Mouse (Mus musculus) liver, embryonic 16.5 days (tissue): ENCODE data around the gene Gm20390. TPM values are rescaled to one million over a fixed set of nuclear protein-coding genes. Genes with fewer than 3 reads are reported as not detected.

ENCODE experiments used
- ATAC-seq: fragments of 200-750 bp; cut with Nextera tagmentation; 2 replicates; pipeline ENCODE4 v1.8.0; 2017; ENCODE audit warnings: low read depth, mild to moderate bottlenecking, moderate number of reproducible peaks, moderate library complexity
- H3K27ac ChIP-seq: fragments of 300-500 bp; sonication (generic); 2 replicates; pipeline ENCODE4 v1.5.1; 2014; ENCODE audit warnings: mild to moderate bottlenecking, low read length
- H3K27me3 ChIP-seq: fragments of 300-500 bp; sonication (generic); 2 replicates; pipeline ENCODE4 v1.6.1; 2014; ENCODE audit warnings: low read depth, low read length, mixed read lengths; ENCODE audit not compliant: control insufficient read depth, insufficient read depth
- H3K36me3 ChIP-seq: fragments of 300-500 bp; sonication (generic); 2 replicates; pipeline ENCODE4 v1.6.1; 2014; ENCODE audit warnings: mild to moderate bottlenecking; ENCODE audit not compliant: control insufficient read depth, insufficient read depth
- H3K4me1 ChIP-seq: fragments of 300-500 bp; sonication (generic); 2 replicates; pipeline ENCODE4 v1.6.1; 2014; ENCODE audit warnings: low read depth, low read length, mixed read lengths; ENCODE audit not compliant: control insufficient read depth
- H3K4me2 ChIP-seq: fragments of 300-500 bp; sonication (generic); 2 replicates; pipeline ENCODE4 v1.6.1; 2014; ENCODE audit warnings: low read depth, low read length, mixed read lengths
- H3K4me3 ChIP-seq: fragments of 300-500 bp; sonication (generic); 2 replicates; pipeline ENCODE4 v1.5.1; 2014; ENCODE audit warnings: low read depth, mild to moderate bottlenecking, low read length
- H3K9ac ChIP-seq: fragments of 300-500 bp; sonication (generic); 2 replicates; pipeline ENCODE4 v1.6.1; 2014; ENCODE audit warnings: low read depth, low read length
- H3K9me3 ChIP-seq: fragments of 300-500 bp; sonication (generic); replicated peaks from 2 replicates; pipeline ENCODE4 v1.6.1; 2016; ENCODE audit warnings: low read length; ENCODE audit not compliant: control insufficient read depth
- WGBS: fragments of 180-500 bp; shearing (Covaris S2); extraction: QIAGEN DNeasy Blood & Tissue Kit; methylation state at CpG from one replicate; pipeline ENCODE4 v1.1.7; 2014; ENCODE audit not compliant: insufficient replicate concordance; 5-methylcytosine and 5-hydroxymethylcytosine counted together
- polyA plus RNA-seq: library from polyadenylated mRNA; unstranded; fragments of >200 nt; fragmentation: Nextera tagmentation; extraction: Ambion mirVana; gene quantifications from 2 replicates; pipeline ENCODE4 v1.2.1, GENCODE M21; 2015

Gm20390 gene
- polyA plus RNA-seq, 1 experiment from 2014 or later: 183 TPM

GRCm38 (mm10) chr11:93988328-93989062, 20.4 kb upstream of the Gm20390 start:
- H3K36me3 ChIP-seq: no peaks in the 10 kb centered on the region
- ATAC-seq: no peak
- no peak overlapping the region for H3K9ac ChIP-seq
- H3K4me2 ChIP-seq: no peak overlapping the region
- H3K9me3 ChIP-seq: no peaks in the 10 kb centered on the region
- no peak overlapping the region for H3K4me3 ChIP-seq
- peaks cover 6% of the 10 kb centered on the region for H3K4me1 ChIP-seq
- H3K27me3 ChIP-seq: no peaks in the 10 kb centered on the region
- H3K27ac ChIP-seq: peak overlapping the region; percentile 37
- 47% methylated on average over 12 of the region's 12 CpGs for WGBS

DNA sequence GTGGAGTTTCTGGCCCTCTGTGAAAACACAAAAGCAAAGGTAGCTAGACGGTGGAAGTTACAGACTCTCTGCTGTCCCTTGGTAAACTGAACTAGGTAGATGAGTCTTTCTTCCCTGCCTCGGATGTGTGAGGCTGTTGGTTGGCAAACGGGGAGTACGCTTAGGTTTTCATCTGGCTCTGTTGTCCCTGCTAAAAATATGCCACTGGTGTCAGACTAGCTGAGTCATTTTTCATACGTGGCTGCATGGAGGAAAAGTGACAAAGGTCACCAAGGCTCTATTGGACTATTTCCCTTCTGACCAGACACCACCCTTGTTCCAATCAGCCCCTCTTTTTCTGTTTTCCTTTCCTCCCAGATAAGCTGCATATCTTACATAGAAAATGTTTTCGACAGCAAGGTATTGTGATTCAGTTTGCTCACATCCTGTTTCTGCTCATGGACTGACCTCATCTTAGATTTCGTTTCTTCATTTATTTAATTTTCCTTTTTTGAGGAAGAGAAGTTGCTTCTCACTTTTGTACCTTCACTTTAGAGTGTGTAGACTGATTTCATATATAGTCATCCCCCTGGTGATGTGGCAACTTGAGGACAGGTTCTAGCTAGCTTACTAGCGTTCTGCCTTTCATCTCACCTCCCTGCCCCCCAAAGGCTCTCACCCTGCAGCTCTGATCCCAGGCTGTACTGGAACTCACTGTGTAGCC, 19.7 kb upstream of the Gm20390 start:
- Histone ChIP-seq H3K4me2 (no peak overlapping the region), H3K27ac (peak overlapping the region; percentile 37), H3K27me3 (no peaks in the 10 kb centered on the region), H3K9me3 (no peaks in the 10 kb centered on the region), H3K4me3 (no peak overlapping the region), H3K36me3 (no peaks in the 10 kb centered on the region), H3K9ac (no peak overlapping the region), H3K4me1 (peaks cover 6% of the 10 kb centered on the region)
- 25% methylated on average over 8 of the region's 8 CpGs for WGBS
- ATAC-seq: peak; percentile 30; the same call in 1 of the 2 replicates

DNA sequence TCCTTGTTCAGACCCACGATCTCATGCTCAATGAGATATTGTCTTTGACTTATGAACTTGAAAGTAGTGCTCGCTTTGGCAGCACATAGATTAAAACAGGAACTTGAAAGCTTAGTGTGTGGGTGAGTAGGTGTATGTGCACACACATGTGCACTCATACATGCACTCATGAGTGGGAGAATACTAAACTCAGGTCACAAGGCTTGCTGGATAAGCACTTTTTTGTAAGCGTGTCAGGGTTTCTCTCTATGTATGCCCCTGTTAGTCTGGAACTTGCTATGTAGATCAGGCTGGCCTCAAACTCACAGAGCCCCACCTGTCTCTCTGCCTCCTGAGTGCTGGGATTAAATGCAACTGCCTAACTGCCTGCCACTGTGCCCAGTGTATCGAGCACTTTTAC, 18.9 kb upstream of the Gm20390 start:
- H3K4me1 ChIP-seq: peaks cover 6% of the 10 kb centered on the region
- H3K27me3 ChIP-seq: no peaks in the 10 kb centered on the region
- no peaks in the 10 kb centered on the region for H3K36me3 ChIP-seq
- no peak for ATAC-seq
- no peaks in the 10 kb centered on the region for H3K9me3 ChIP-seq
- 64% methylated on average over 4 of the region's 4 CpGs for WGBS
- H3K4me2 ChIP-seq: no peak overlapping the region
- no peak overlapping the region for H3K4me3 ChIP-seq
- H3K27ac ChIP-seq: no peak overlapping the region
- H3K9ac ChIP-seq: no peak overlapping the region

DNA sequence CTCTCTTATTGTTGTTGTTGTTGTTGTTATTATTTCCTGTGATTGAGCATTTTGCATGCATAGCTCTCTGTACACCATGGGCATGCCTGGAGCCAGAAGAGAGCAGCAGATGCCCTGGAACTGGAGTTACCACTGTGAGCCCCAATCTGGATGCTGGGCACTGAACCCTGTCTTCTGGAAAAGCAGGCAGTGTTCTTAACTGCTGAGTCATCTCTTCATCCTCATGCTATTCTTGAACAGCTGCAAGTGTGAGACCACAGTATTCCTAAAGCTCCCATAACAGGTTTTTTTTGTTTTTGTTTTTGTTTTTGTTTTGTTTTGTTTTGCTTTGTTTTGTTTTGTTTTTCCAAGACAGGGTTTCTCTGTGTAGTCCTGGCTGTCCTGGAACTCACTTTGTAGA, 18.2 kb upstream of the Gm20390 start:
- Histone ChIP-seq H3K27me3 (no peaks in the 10 kb centered on the region), H3K4me1 (peaks cover 6% of the 10 kb centered on the region), H3K36me3 (no peaks in the 10 kb centered on the region), H3K4me2 (no peak overlapping the region), H3K9me3 (no peaks in the 10 kb centered on the region), H3K4me3 (no peak overlapping the region), H3K9ac (no peak overlapping the region), H3K27ac (no peak overlapping the region)
- ATAC-seq: no peak

DNA sequence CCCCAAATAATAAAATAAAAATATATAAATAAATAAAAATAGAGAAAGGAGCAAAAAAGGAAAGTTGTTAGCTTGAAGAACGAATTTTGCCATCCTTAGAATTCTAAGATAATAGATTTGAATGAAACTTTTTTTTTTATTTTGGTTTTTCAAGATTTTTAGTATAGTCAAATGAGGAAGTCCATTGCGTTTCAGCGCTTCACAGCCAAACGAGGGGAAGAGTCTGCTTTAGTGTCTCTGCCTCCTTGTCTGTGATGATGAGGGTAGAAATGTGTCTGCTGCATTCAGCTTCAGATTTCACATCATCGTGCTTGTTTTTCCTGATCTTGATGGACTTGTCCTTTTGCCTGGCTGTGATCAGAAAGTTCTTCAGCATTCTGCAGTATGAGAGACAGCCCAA, 17.2 kb upstream of the Gm20390 start:
- Histone ChIP-seq H3K9ac (no peak overlapping the region), H3K4me2 (no peak overlapping the region), H3K27ac (no peak overlapping the region), H3K4me3 (no peak overlapping the region), H3K27me3 (no peaks in the 10 kb centered on the region), H3K4me1 (peaks cover 6% of the 10 kb centered on the region), H3K9me3 (no peaks in the 10 kb centered on the region), H3K36me3 (no peaks in the 10 kb centered on the region)
- WGBS: 48% methylated on average over 5 of the region's 5 CpGs
- no peak for ATAC-seq

DNA sequence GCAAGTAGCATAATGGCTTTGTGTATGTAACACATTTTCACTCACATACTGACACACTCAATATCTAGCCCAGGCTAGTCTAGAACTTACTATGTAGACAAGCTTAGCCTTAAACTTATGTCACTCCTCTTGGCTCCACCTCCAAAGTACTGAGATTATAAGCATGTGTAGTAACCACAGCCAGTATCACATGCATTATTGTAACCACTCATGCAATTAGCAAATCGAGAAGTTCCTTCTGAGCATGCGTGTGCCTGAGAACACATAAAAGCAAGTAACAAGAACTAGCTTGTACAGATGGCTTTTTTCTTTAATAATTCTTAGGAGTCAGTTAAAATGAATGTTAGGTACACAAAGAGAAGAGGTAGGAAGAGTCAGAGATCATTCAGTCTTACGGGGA, 16.5 kb upstream of the Gm20390 start:
- no peak for ATAC-seq
- 78% methylated on average over 3 of the region's 3 CpGs for WGBS
- Histone ChIP-seq H3K4me3 (no peak overlapping the region), H3K9ac (no peak overlapping the region), H3K4me2 (no peak overlapping the region), H3K27me3 (no peaks in the 10 kb centered on the region), H3K9me3 (no peaks in the 10 kb centered on the region), H3K27ac (no peak overlapping the region), H3K4me1 (peaks cover 6% of the 10 kb centered on the region), H3K36me3 (no peaks in the 10 kb centered on the region)

DNA sequence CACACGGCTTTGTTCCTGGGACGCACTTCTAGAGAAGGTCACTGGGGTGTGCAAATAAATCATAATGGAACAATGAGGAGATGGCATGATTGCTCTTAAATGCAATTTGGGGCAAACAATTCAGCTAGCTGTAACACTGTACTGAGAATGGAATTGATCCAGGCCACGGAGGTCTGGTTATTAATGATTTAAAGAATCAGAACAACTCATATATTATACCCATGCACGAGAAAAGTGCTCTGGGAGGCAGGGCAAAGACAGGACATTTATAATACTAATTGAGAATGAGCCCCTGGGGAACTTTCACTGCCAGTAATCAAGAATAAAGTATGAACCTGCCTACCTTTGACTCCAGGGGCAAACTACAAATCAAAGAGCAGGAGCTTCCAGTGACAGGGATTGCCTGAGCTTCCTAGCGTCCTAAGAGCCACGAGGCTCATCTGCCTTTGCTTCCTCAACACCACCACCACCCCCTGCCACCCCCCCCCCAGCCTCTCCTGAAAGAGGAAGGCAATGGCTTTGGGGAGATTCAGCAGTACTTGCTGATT, 11.5 kb upstream of the Gm20390 start:
- no peak for ATAC-seq
- no peak overlapping the region for H3K4me2 ChIP-seq
- no peaks in the 10 kb centered on the region for H3K9me3 ChIP-seq
- 52% methylated on average over 6 of the region's 6 CpGs for WGBS
- no peaks in the 10 kb centered on the region for H3K4me1 ChIP-seq
- no peak overlapping the region for H3K4me3 ChIP-seq
- H3K36me3 ChIP-seq: no peaks in the 10 kb centered on the region
- no peaks in the 10 kb centered on the region for H3K27me3 ChIP-seq
- H3K9ac ChIP-seq: no peak overlapping the region
- no peak overlapping the region for H3K27ac ChIP-seq

- Histone ChIP-seq H3K9me3 (no peaks in the 10 kb centered on the region), H3K4me2 (no peak overlapping the region), H3K36me3 (no peaks in the 10 kb centered on the region), H3K27me3 (no peaks in the 10 kb centered on the region), H3K4me1 (peaks cover 7% of the 10 kb centered on the region), H3K27ac (no peak overlapping the region), H3K4me3 (no peak overlapping the region), H3K9ac (no peak overlapping the region)
- no peak for ATAC-seq
- 76% methylated on average over 5 of the region's 5 CpGs for WGBS
Observed at GRCm38 (mm10) chr11:93972951-93973350, 4.9 kb upstream of the Gm20390 start.

DNA sequence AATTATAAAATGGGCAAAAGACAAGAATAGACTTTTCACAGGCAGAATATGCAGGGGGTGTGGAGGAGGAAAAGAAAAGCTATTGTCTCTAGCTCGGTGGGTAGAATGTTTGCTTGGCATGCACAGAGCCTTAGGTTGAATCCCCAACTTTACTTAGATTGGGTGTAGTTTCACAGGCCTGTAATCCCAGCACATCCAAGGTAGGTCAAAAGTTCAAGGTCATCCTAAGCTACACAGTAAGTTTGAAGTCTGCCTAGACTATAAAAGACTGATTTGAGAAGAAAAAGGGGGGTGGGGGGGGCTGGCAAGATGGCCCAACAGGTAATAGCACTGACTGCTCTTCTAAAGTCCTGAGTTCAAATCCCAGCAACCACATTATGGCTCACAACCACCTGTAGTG, 1.7 kb upstream of the Gm20390 start:
- 69% methylated on average over 1 of the region's 1 CpGs for WGBS
- H3K4me3 ChIP-seq: no peak overlapping the region
- H3K36me3 ChIP-seq: peaks cover 5% of the 10 kb centered on the region; the same call in 1 of the 2 replicates
- no peak overlapping the region for H3K9ac ChIP-seq
- no peak overlapping the region for H3K27ac ChIP-seq
- H3K27me3 ChIP-seq: no peaks in the 10 kb centered on the region
- H3K4me2 ChIP-seq: no peak overlapping the region
- ATAC-seq: no peak
- H3K4me1 ChIP-seq: peaks cover 12% of the 10 kb centered on the region
- no peaks in the 10 kb centered on the region for H3K9me3 ChIP-seq
